Mouse (Mus musculus) midbrain, embryonic 14.5 days (tissue): ENCODE results near the gene Rcan2. TPM values are rescaled to one million over a fixed set of nuclear protein-coding genes. Genes with fewer than 3 reads are reported as not detected.
"Not testable (repeated sequence)": the region's sequence is repeated elsewhere in the genome, so short reads cannot be mapped to it uniquely, and the experiment has no call there.

ENCODE experiments used
- ATAC-seq: fragments of 200-750 bp; cut with Nextera tagmentation; 2 replicates; pipeline ENCODE4 v1.8.0; 2017; ENCODE audit warnings: moderate number of reproducible peaks, moderate library complexity; ENCODE audit not compliant: low FRiP score, low TSS enrichment
- DNase-seq: peaks from one replicate; pipeline ENCODE4 v3.0.0-alpha.2; 2015
- H3K27ac ChIP-seq: fragments of 300-500 bp; sonication (generic); replicated peaks from 2 replicates; pipeline ENCODE4 v1.5.1; 2014; ENCODE audit warnings: mild to moderate bottlenecking, low read depth, low read length, moderate library complexity
- H3K27me3 ChIP-seq: fragments of 300-500 bp; sonication (generic); 2 replicates; pipeline ENCODE4 v1.6.1; 2014; ENCODE audit warnings: low read length, control low read depth, mixed read lengths; ENCODE audit not compliant: control insufficient read depth, insufficient read depth
- H3K36me3 ChIP-seq: fragments of 300-500 bp; sonication (generic); 2 replicates; pipeline ENCODE4 v1.6.1; 2014; ENCODE audit warnings: low read length, control low read depth; ENCODE audit not compliant: control insufficient read depth, insufficient read depth
- H3K4me1 ChIP-seq: fragments of 300-500 bp; sonication (generic); 2 replicates; pipeline ENCODE4 v1.6.1; 2014; ENCODE audit warnings: mild to moderate bottlenecking, antibody characterized with exemption, low read length, control low read depth; ENCODE audit not compliant: control insufficient read depth, insufficient read depth
- H3K4me2 ChIP-seq: fragments of 300-500 bp; sonication (generic); 2 replicates; pipeline ENCODE4 v1.6.1; 2014; ENCODE audit warnings: mild to moderate bottlenecking, low read length, moderate library complexity
- H3K4me3 ChIP-seq: fragments of 300-500 bp; sonication (generic); replicated peaks from 2 replicates; pipeline ENCODE4 v1.5.1; 2014; ENCODE audit warnings: low read depth, low read length
- H3K9ac ChIP-seq: fragments of 300-500 bp; sonication (generic); replicated peaks from 2 replicates; pipeline ENCODE4 v1.6.1; 2014; ENCODE audit warnings: mild to moderate bottlenecking, low read length, moderate library complexity
- H3K9me3 ChIP-seq: fragments of 300-500 bp; sonication (generic); 2 replicates; pipeline ENCODE4 v1.6.1; 2016; ENCODE audit warnings: low read length, control low read depth, mixed read lengths; ENCODE audit not compliant: control insufficient read depth
- WGBS: fragments of 180-500 bp; shearing (Covaris S2); extraction: QIAGEN DNeasy Blood & Tissue Kit; methylation state at CpG from one replicate; pipeline ENCODE4 v1.1.7; 2014; 5-methylcytosine and 5-hydroxymethylcytosine counted together
- polyA plus RNA-seq: library from polyadenylated mRNA; unstranded; fragments of >200 nt; fragmentation: Nextera tagmentation; extraction: Ambion mirVana; gene quantifications from 2 replicates; pipeline ENCODE4 v1.2.1, GENCODE M21; 2014

Gene Rcan2
- polyA plus RNA-seq, 1 experiment from 2014 or later: 79.4 TPM

DNA sequence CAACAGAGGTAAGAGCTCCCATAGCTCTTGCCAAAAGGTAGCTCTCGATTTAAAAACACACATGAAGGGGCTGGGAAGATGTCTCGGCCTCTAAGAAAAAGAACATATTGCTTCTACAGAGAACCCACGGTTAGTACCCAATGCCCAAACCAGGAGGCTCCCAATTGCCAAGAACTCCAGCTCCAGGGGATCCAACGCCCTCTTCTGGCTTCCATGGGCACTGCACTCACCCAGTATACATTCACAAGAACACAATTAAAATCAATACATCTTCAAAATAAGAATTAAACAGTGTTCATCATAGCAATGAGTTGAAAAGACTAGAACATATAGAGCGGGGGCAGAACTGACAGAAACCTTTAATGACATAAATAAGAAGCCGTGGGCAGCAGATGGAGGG is 17.2 kb downstream of the Rcan2 start:
- Histone ChIP-seq H3K4me1 (peaks cover 13% of the 10 kb centered on the region), H3K4me3 (no peak overlapping the region), H3K27me3 (no peaks in the 10 kb centered on the region), H3K4me2 (no peak overlapping the region), H3K36me3 (no peaks in the 10 kb centered on the region), H3K9ac (no peak overlapping the region), H3K27ac (no peak overlapping the region), H3K9me3 (no peaks in the 10 kb centered on the region)
- 77% methylated on average over 6 of the region's 6 CpGs for WGBS
- ATAC-seq (no peak), DNase-seq (no peak)

DNA sequence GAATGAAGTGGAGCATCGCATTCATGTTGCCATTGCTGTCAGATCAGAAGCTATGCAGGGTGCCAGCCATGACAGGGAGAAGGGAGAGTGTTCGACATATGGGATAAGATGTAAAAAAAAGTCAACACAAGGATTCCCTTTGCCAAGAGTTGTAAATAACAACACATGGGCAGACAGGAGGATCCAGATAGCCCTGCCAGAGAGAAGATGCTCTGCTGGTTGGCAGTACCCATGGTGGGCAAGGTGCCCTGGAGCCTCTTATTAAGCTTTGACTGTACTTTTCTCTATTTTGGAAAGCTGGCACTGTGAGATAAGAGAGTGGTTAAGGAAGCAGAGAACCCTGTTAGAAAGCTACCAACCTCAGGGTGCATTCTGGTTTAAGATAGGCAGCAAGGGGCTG is 19.8 kb downstream of the Rcan2 start:
- DNase-seq: no peak
- WGBS: 83% methylated on average over 2 of the region's 2 CpGs
- no peak for ATAC-seq
- H3K27me3 ChIP-seq: no peaks in the 10 kb centered on the region
- H3K36me3 ChIP-seq: no peaks in the 10 kb centered on the region
- H3K9me3 ChIP-seq: no peaks in the 10 kb centered on the region
- H3K4me2 ChIP-seq: no peak overlapping the region
- H3K4me3 ChIP-seq: no peak overlapping the region
- no peak overlapping the region for H3K9ac ChIP-seq
- peaks cover 13% of the 10 kb centered on the region for H3K4me1 ChIP-seq
- H3K27ac ChIP-seq: no peak overlapping the region; the same call in 1 of the 2 replicates

DNA sequence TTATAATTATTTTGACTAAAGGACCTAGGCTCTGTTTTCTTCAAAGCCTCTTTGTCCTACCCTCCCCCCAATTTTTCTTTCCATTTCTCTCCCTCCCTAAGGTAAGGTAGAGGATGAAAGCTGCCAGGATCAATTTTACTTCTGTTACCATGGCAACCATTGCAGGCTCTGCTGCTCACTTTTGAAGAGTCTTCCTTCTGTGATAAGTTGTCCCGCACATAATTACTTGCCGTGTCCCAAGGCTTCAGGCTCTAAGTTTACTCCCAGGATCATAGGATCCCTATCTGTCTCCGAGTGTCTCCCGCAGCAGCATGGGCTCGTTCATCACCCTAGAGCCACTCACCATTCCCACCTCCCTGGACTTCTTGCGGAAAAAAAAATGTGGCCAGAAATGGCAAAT is 21.1 kb downstream of the Rcan2 start:
- Histone ChIP-seq H3K36me3 (no peaks in the 10 kb centered on the region), H3K9me3 (no peaks in the 10 kb centered on the region), H3K4me2 (0 out of 2 replicates have a peak overlapping the region, but pooled peaks have one; percentile 6), H3K9ac (no peak overlapping the region), H3K4me1 (peaks cover 13% of the 10 kb centered on the region), H3K4me3 (no peak overlapping the region), H3K27me3 (no peaks in the 10 kb centered on the region), H3K27ac (peak overlapping the region; percentile 78)
- 36% methylated on average over 6 of the region's 6 CpGs for WGBS
- ATAC-seq: peak; percentile 81
- peak; percentile 82 for DNase-seq

DNA sequence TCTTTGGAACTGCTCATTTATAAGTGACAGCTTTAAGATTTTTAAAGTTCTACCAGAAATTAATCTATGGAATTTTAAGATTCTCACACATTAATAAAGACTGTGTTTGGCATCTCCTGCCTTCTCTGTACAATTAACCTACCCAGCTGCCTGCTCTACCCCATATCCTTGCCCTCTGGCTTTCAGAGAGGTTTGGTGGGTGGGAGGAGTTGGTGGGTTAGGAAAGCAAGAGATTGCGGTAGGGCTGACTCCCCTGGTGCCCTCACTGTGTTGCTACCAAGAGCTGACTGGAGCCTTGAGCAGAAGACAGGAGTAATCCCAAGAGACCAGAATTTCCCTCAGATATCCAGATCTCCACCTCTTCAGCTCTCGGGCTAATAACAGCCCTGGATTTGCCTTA is 21.5 kb downstream of the Rcan2 start:
- no peak overlapping the region for H3K9ac ChIP-seq
- H3K4me1 ChIP-seq: peaks cover 13% of the 10 kb centered on the region
- peak overlapping the region; percentile 78 for H3K27ac ChIP-seq
- ATAC-seq: no peak
- H3K4me3 ChIP-seq: no peak overlapping the region
- 70% methylated on average over 2 of the region's 2 CpGs for WGBS
- no peaks in the 10 kb centered on the region for H3K36me3 ChIP-seq
- H3K4me2 ChIP-seq: 0 out of 2 replicates have a peak overlapping the region, but pooled peaks have one; percentile 6
- H3K27me3 ChIP-seq: no peaks in the 10 kb centered on the region
- no peaks in the 10 kb centered on the region for H3K9me3 ChIP-seq
- DNase-seq: no peak

DNA sequence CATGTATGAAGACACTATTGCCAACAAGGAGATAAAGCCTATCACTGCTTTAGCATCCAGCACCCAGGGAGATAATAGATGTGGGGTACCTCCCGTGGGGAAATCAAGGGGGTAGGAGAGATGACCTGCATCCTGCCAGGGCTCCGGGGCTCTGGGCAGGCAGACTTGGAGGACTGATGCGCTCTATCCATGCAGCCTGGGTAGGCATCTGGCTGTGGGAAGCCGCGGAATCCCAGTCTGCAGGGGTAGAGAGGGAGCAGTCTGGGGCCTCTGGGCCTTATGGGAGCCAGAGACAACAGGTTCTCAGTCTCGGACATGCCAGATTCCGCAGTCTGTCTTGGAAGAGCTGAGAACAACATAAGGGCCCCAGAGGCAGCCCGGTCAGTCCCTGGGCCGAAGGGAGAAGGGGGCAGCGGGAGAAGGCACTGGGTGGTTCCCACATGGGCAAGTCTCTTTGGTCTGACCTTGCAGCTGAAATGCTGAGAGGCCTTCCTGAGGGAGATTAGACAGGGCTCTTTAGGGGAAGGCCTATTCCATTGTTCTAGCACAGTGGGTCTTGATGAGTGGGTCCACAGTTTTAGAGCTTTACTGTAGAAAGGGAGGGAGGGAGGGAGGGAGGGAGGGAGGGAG is 23.7 kb downstream of the Rcan2 start:
- H3K27me3 ChIP-seq: no peaks in the 10 kb centered on the region
- no peak overlapping the region for H3K4me2 ChIP-seq
- H3K9ac ChIP-seq: no peak overlapping the region
- ATAC-seq (no peak), DNase-seq (no peak)
- peaks cover 13% of the 10 kb centered on the region for H3K4me1 ChIP-seq
- WGBS: 74% methylated on average over 10 of the region's 10 CpGs
- no peak overlapping the region for H3K27ac ChIP-seq
- H3K9me3 ChIP-seq: no peaks in the 10 kb centered on the region
- no peaks in the 10 kb centered on the region for H3K36me3 ChIP-seq
- no peak overlapping the region for H3K4me3 ChIP-seq

DNA sequence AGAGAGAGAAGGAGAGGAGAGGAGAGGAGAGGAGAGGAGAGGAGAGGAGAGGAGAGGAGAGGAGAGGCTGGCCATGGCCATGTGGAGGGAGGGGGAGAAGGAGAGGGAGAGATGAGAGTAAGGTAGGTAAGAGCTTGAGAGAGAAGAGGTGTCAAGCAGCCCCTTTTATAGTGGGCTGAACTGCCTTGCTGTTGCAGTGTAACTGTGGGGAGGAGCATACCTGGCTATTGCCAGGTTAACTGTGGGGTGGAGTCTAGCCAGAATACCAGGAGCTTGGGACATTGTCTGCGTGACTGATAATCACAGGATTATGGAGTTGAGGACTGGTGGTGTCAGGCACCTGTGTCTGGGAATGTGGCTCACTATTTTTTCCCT is 24.2 kb downstream of the Rcan2 start:
- not testable (repeated sequence) for DNase-seq, H3K4me2 ChIP-seq, H3K9me3 ChIP-seq, H3K36me3 ChIP-seq, H3K9ac ChIP-seq, H3K27me3 ChIP-seq, ATAC-seq, H3K4me3 ChIP-seq, H3K27ac ChIP-seq
- WGBS: 69% methylated on average over 1 of the region's 1 CpGs
- peaks cover 13% of the 10 kb centered on the region for H3K4me1 ChIP-seq

DNA sequence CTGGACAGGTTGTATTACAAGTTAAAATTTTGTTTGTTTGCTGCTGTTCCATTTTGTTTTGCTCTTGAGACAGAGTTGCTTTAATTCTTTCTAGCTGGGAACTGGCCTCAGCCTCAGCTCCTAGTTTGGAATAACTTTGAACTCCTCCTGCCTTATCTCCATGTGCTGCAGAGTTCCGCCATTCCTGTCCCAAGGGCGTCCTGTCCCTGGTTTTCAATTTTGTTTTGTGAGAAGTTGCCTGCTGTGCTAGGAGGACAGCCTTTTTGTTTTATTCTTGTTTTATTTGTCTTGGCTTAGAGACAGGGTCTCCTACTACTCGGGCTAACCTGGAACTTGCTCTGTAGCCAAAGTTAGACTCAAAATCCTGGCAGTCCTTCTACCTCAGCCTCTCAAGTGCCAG is 26.1 kb downstream of the Rcan2 start:
- Histone ChIP-seq H3K9ac (no peak overlapping the region), H3K9me3 (no peaks in the 10 kb centered on the region), H3K27me3 (no peaks in the 10 kb centered on the region), H3K27ac (no peak overlapping the region), H3K36me3 (no peaks in the 10 kb centered on the region), H3K4me3 (no peak overlapping the region), H3K4me2 (no peak overlapping the region), H3K4me1 (peaks cover 7% of the 10 kb centered on the region)
- no peak for DNase-seq
- ATAC-seq: no peak
- 60% methylated on average over 3 of the region's 3 CpGs for WGBS

DNA sequence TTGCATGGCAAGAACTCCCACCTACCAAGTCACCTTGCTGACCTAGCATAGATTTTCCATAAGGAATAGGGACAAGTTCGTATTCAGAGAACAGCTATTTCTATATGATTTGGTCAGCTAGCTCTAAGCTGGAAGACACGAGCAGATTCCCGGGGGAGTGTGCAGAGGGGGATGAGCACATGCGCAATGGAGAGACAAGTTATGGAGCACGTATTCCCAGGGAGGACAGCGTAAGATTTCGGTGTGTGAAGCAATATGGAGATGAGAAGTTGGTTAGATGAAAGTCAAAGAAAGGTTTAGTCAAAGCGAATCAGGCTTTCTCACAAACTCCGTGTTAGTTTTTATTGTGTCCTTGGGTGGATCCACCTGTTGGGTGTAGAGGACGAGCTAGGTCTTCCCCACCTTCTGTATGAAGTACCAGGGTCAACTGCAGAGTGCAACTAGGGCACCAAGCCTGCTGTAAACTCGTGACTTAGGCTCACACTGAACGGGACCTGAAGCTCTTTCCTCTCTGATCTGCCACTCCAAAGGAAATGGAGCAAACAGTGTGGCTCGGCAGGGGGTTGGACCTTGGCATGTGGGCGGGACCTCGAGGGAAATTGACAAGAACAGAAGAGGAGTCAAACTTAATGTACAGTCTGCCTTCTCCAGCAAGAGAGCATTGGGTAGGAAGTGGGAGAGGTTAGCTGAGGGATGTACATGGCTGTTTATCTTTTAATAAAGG is 31.4 kb downstream of the Rcan2 start:
- Histone ChIP-seq H3K27me3 (no peaks in the 10 kb centered on the region), H3K4me3 (no peak overlapping the region), H3K27ac (no peak overlapping the region), H3K4me1 (no peaks in the 10 kb centered on the region), H3K4me2 (no peak overlapping the region), H3K9me3 (no peaks in the 10 kb centered on the region), H3K36me3 (no peaks in the 10 kb centered on the region), H3K9ac (no peak overlapping the region)
- ATAC-seq: no peak
- WGBS: 78% methylated on average over 15 of the region's 15 CpGs
- DNase-seq: no peak

DNA sequence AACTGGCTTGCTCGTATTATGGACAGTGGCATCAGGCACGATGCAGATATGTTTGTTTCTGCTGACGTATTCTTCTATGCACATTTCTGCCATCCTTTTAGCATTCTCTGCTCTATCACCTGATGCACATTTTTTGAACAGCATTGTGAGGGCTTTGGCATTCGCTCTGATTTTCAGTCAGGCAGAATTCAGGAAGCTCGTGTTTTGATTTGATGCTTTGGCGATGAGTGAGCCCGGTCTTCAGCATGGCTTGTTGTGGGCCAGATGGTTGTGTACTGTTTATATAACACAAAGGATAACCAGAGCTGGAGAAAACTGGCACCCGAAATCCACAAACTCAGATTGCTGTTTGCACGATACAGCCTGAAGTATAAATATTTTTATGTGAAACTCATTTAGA is 39.1 kb downstream of the Rcan2 start:
- Histone ChIP-seq H3K9ac (no peak overlapping the region), H3K27me3 (no peaks in the 10 kb centered on the region), H3K4me3 (no peak overlapping the region), H3K36me3 (no peaks in the 10 kb centered on the region), H3K4me2 (no peak overlapping the region), H3K27ac (no peak overlapping the region), H3K4me1 (no peaks in the 10 kb centered on the region), H3K9me3 (no peaks in the 10 kb centered on the region)
- 92% methylated on average over 9 of the region's 9 CpGs for whole genome bisulfite sequencing
- no peak for DNase-seq
- ATAC-seq: no peak
